Mouse (Mus musculus): Measurements from ENCODE around the gene Iqgap1. TPM values are rescaled to one million over a fixed set of nuclear protein-coding genes. Genes with fewer than 3 reads are reported as not detected.

Iqgap1 gene
- polyA plus RNA-seq, 1 experiment from 2014 or later: 21.7 TPM

- no peak overlapping the region for H3K9ac ChIP-seq (replicated peaks)
- H3K9me3 ChIP-seq: no peaks in the 10 kb centered on the region
- no peaks in the 10 kb centered on the region for H3K4me1 ChIP-seq (replicated peaks)
- no peak for ATAC-seq
- H3K4me3 ChIP-seq (replicated peaks): no peak overlapping the region
- no peaks in the 10 kb centered on the region for H3K27me3 ChIP-seq
- no peak overlapping the region for H3K27ac ChIP-seq
- H3K4me2 ChIP-seq (replicated peaks): no peak overlapping the region
- WGBS: 95% methylated on average over 6 of the region's 6 CpGs
- H3K36me3 ChIP-seq: peaks cover 49% of the 10 kb centered on the region
These were observed 29.5 kb downstream of the Iqgap1 start for GRCm38 (mm10) chr7:80796258-80796657.

- Histone ChIP-seq H3K4me1 (replicated peaks) (peaks cover 11% of the 10 kb centered on the region), H3K9ac (replicated peaks) (no peak overlapping the region), H3K36me3 (0 out of 2 replicates have a peak, but pooled peaks cover 5% of the 10 kb centered on the region), H3K4me3 (replicated peaks) (no peak overlapping the region), H3K27me3 (no peaks in the 10 kb centered on the region), H3K9me3 (no peaks in the 10 kb centered on the region), H3K4me2 (replicated peaks) (no peak overlapping the region), H3K27ac (no peak overlapping the region)
- no peak for ATAC-seq
- 83% methylated on average over 5 of the region's 5 CpGs for WGBS
These were observed 36.2 kb downstream of the Iqgap1 start for GRCm38 (mm10) chr7:80789534-80789933.

- no peak for ATAC-seq
- Histone ChIP-seq H3K27ac (no peak overlapping the region), H3K27me3 (no peaks in the 10 kb centered on the region), H3K9me3 (no peaks in the 10 kb centered on the region), H3K9ac (replicated peaks) (no peak overlapping the region), H3K4me3 (replicated peaks) (no peak overlapping the region), H3K4me1 (replicated peaks) (peaks cover 11% of the 10 kb centered on the region), H3K36me3 (0 out of 2 replicates have a peak, but pooled peaks cover 5% of the 10 kb centered on the region), H3K4me2 (replicated peaks) (no peak overlapping the region)
- 77% methylated on average over 1 of the region's 1 CpGs for WGBS
These were observed 36.7 kb downstream of the Iqgap1 start for GRCm38 (mm10) chr7:80789061-80789460.

- Histone ChIP-seq H3K27ac (no peak overlapping the region), H3K9me3 (no peaks in the 10 kb centered on the region), H3K4me3 (replicated peaks) (no peak overlapping the region), H3K27me3 (no peaks in the 10 kb centered on the region), H3K9ac (replicated peaks) (no peak overlapping the region), H3K36me3 (0 out of 2 replicates have a peak, but pooled peaks cover under 1% of the 10 kb centered on the region), H3K4me2 (replicated peaks) (no peak overlapping the region), H3K4me1 (replicated peaks) (peaks cover 11% of the 10 kb centered on the region)
- no peak for ATAC-seq
- 92% methylated on average over 7 of the region's 7 CpGs for WGBS
These were observed 37.8 kb downstream of the Iqgap1 start for GRCm38 (mm10) chr7:80788002-80788401.

GRCm38 (mm10) chr7:80786746-80787145, 39.0 kb downstream of the Iqgap1 start:
- Histone ChIP-seq H3K27ac (no peak overlapping the region), H3K36me3 (no peaks in the 10 kb centered on the region), H3K27me3 (no peaks in the 10 kb centered on the region), H3K4me2 (replicated peaks) (no peak overlapping the region), H3K9me3 (no peaks in the 10 kb centered on the region), H3K9ac (replicated peaks) (no peak overlapping the region), H3K4me1 (replicated peaks) (peaks cover 11% of the 10 kb centered on the region), H3K4me3 (replicated peaks) (no peak overlapping the region)
- no peak for ATAC-seq
- WGBS: 90% methylated on average over 6 of the region's 6 CpGs

- ATAC-seq: no peak
- Histone ChIP-seq H3K36me3 (no peaks in the 10 kb centered on the region), H3K27me3 (no peaks in the 10 kb centered on the region), H3K4me2 (replicated peaks) (no peak overlapping the region), H3K27ac (no peak overlapping the region), H3K4me3 (replicated peaks) (no peak overlapping the region), H3K9ac (replicated peaks) (no peak overlapping the region), H3K9me3 (no peaks in the 10 kb centered on the region), H3K4me1 (replicated peaks) (0 out of 2 replicates have a peak, but pooled peaks cover 7% of the 10 kb centered on the region)
- 93% methylated on average over 5 of the region's 5 CpGs for WGBS
These were observed 41.9 kb downstream of the Iqgap1 start for GRCm38 (mm10) chr7:80783841-80784240.

GRCm38 (mm10) chr7:80782155-80783109, 43.3 kb downstream of the Iqgap1 start:
- Histone ChIP-seq H3K4me2 (replicated peaks) (no peak overlapping the region), H3K4me1 (replicated peaks) (0 out of 2 replicates have a peak, but pooled peaks cover 3% of the 10 kb centered on the region), H3K9ac (replicated peaks) (no peak overlapping the region), H3K27me3 (no peaks in the 10 kb centered on the region), H3K27ac (no peak overlapping the region), H3K9me3 (no peaks in the 10 kb centered on the region), H3K36me3 (no peaks in the 10 kb centered on the region), H3K4me3 (replicated peaks) (no peak overlapping the region)
- ATAC-seq: no peak
- 84% methylated on average over 17 of the region's 17 CpGs for WGBS

- no peaks in the 10 kb centered on the region for H3K27me3 ChIP-seq
- no peaks in the 10 kb centered on the region for H3K36me3 ChIP-seq
- no peak for ATAC-seq
- 0 out of 2 replicates have a peak, but pooled peaks cover 3% of the 10 kb centered on the region for H3K4me1 ChIP-seq (replicated peaks)
- H3K9ac ChIP-seq (replicated peaks): no peak overlapping the region
- H3K9me3 ChIP-seq: no peaks in the 10 kb centered on the region
- no peak overlapping the region for H3K4me2 ChIP-seq (replicated peaks)
- H3K27ac ChIP-seq: no peak overlapping the region; the same call in 1 of the 2 replicates
- no peak overlapping the region for H3K4me3 ChIP-seq (replicated peaks)
- 77% methylated on average over 9 of the region's 9 CpGs for WGBS
These were observed 44.2 kb downstream of the Iqgap1 start for GRCm38 (mm10) chr7:80781444-80782120.

GRCm38 (mm10) chr7:80778958-80779669, 46.7 kb downstream of the Iqgap1 start:
- WGBS: 88% methylated on average over 12 of the region's 12 CpGs
- H3K4me2 ChIP-seq (replicated peaks): no peak overlapping the region
- no peaks in the 10 kb centered on the region for H3K36me3 ChIP-seq
- H3K4me3 ChIP-seq (replicated peaks): no peak overlapping the region
- ATAC-seq: 0 out of 2 replicates have a peak, but pooled peaks have one; percentile 27
- no peak overlapping the region for H3K9ac ChIP-seq (replicated peaks)
- no peaks in the 10 kb centered on the region for H3K9me3 ChIP-seq
- H3K27me3 ChIP-seq: no peaks in the 10 kb centered on the region
- no peak overlapping the region for H3K27ac ChIP-seq
- 0 out of 2 replicates have a peak, but pooled peaks cover 3% of the 10 kb centered on the region for H3K4me1 ChIP-seq (replicated peaks)

- H3K9me3 ChIP-seq: no peaks in the 10 kb centered on the region
- H3K4me2 ChIP-seq (replicated peaks): no peak overlapping the region
- H3K4me3 ChIP-seq (replicated peaks): no peak overlapping the region
- H3K4me1 ChIP-seq (replicated peaks): 0 out of 2 replicates have a peak, but pooled peaks cover 3% of the 10 kb centered on the region
- H3K9ac ChIP-seq (replicated peaks): no peak overlapping the region
- no peak for ATAC-seq
- H3K36me3 ChIP-seq: no peaks in the 10 kb centered on the region
- H3K27ac ChIP-seq: no peak overlapping the region
- H3K27me3 ChIP-seq: no peaks in the 10 kb centered on the region
- WGBS: 95% methylated on average over 6 of the region's 6 CpGs
These were observed 47.4 kb downstream of the Iqgap1 start for GRCm38 (mm10) chr7:80778376-80778775.

GRCm38 (mm10) chr7:80777151-80777550, 48.6 kb downstream of the Iqgap1 start:
- Histone ChIP-seq H3K9ac (replicated peaks) (no peak overlapping the region), H3K27ac (no peak overlapping the region), H3K4me2 (replicated peaks) (no peak overlapping the region), H3K4me3 (replicated peaks) (no peak overlapping the region), H3K9me3 (no peaks in the 10 kb centered on the region), H3K27me3 (no peaks in the 10 kb centered on the region), H3K4me1 (replicated peaks) (0 out of 2 replicates have a peak, but pooled peaks cover 3% of the 10 kb centered on the region), H3K36me3 (no peaks in the 10 kb centered on the region)
- no peak for ATAC-seq
- WGBS: 85% methylated on average over 8 of the region's 8 CpGs

All from midbrain, embryonic 13.5 days (tissue).